Mouse (Mus musculus) heart, postnatal 4 days (tissue): Measurements from ENCODE around the gene Crxos. TPM values are rescaled to one million over a fixed set of nuclear protein-coding genes. Genes with fewer than 3 reads are reported as not detected.
A peak's percentile ranks its signal among the peaks of the same experiment; 100 is the strongest.
"Not testable (repeated sequence)": the region's sequence is repeated elsewhere in the genome, so short reads cannot be mapped to it uniquely, and the experiment has no call there.

Experiments used
- DNase-seq: peaks from one replicate; pipeline ENCODE4 v3.0.0; 2021
- total RNA-seq, 2 experiments: library from RNA; stranded (reverse); gene quantifications; 2 replicates each; pipeline ENCODE4 v1.2.3; 2021

Crxos gene
- not detected for total RNA-seq

GRCm38 (mm10) chr7:15882317-15882716 lies at the start of gene Crxos:
Crxos (plus strand) TSS chr7:15882617.
- no peak for DNase-seq

GRCm38 (mm10) chr7:15839578-15839977 lies 42.8 kb upstream of the Crxos start, which contains the start of gene Obox6:
Obox6 (minus strand) TSS chr7:15839678.
- DNase-seq: no peak

GRCm38 (mm10) chr7:15859657-15860056 lies 22.8 kb upstream of the Crxos start:
- peak; percentile 6 for DNase-seq

- DNase-seq: no peak
Observed at GRCm38 (mm10) chr7:15864104-15864503, 18.3 kb upstream of the Crxos start.

- DNase-seq: no peak
Observed at GRCm38 (mm10) chr7:15879756-15880155, 2.7 kb upstream of the Crxos start, which contains the start of gene Crx. Crx (minus strand) TSS chr7:15879968.

GRCm38 (mm10) chr7:15881388-15881787 lies 1.0 kb upstream of the Crxos start:
- no peak for DNase-seq

GRCm38 (mm10) chr7:15881831-15882230 lies 586 bp upstream of the Crxos start:
- DNase-seq: no peak

GRCm38 (mm10) chr7:15884127-15884526 lies 1.7 kb downstream of the Crxos start:
- DNase-seq: no peak

- no peak for DNase-seq
Observed at GRCm38 (mm10) chr7:15894251-15894650, 11.8 kb downstream of the Crxos start.

- DNase-seq: no peak
Observed at GRCm38 (mm10) chr7:15901366-15902048, 19.1 kb downstream of the Crxos start.

- no peak for DNase-seq
Observed at GRCm38 (mm10) chr7:15905861-15906260, 23.4 kb downstream of the Crxos start.

GRCm38 (mm10) chr7:15906602-15907001 lies 24.2 kb downstream of the Crxos start:
- no peak for DNase-seq

GRCm38 (mm10) chr7:15907971-15908590 lies 25.7 kb downstream of the Crxos start:
- no peak for DNase-seq

- DNase-seq: no peak
Observed at GRCm38 (mm10) chr7:15910521-15910920, 28.1 kb downstream of the Crxos start.

GRCm38 (mm10) chr7:15912183-15912582 lies 29.8 kb downstream of the Crxos start:
- DNase-seq: peak; percentile 87

GRCm38 (mm10) chr7:15914252-15914651 lies 31.8 kb downstream of the Crxos start:
- peak; percentile 65 for DNase-seq

GRCm38 (mm10) chr7:15914751-15915150 lies 32.3 kb downstream of the Crxos start:
- no peak for DNase-seq

- not testable (repeated sequence) for DNase-seq
Observed at GRCm38 (mm10) chr7:15915695-15916094, 33.3 kb downstream of the Crxos start.

- DNase-seq: no peak
Observed at GRCm38 (mm10) chr7:15916134-15916723, 33.8 kb downstream of the Crxos start.

- DNase-seq: no peak
Observed at GRCm38 (mm10) chr7:15916996-15917395, 34.6 kb downstream of the Crxos start.

GRCm38 (mm10) chr7:15918371-15918770 lies 36.0 kb downstream of the Crxos start:
- DNase-seq: no peak

GRCm38 (mm10) chr7:15919947-15920346 lies 37.5 kb downstream of the Crxos start:
- no peak for DNase-seq

GRCm38 (mm10) chr7:15920645-15921190 lies 38.3 kb downstream of the Crxos start:
- no peak for DNase-seq
